Mouse (Mus musculus) forebrain, embryonic 12.5 days (tissue): ENCODE data around the gene Rpl13a. TPM values are rescaled to one million over a fixed set of nuclear protein-coding genes. Genes with fewer than 3 reads are reported as not detected.
A peak's percentile ranks its signal among the peaks of the same experiment; 100 is the strongest.

Experiments
- ATAC-seq: fragments of 200-750 bp; cut with Nextera tagmentation; 2 replicates; pipeline ENCODE4 v1.8.0; 2017; ENCODE audit warnings: moderate TSS enrichment; ENCODE audit not compliant: low FRiP score
- H3K27ac ChIP-seq: fragments of 300-500 bp; sonication (generic); 2 replicates; pipeline ENCODE4 v1.5.1; 2016; ENCODE audit warnings: mild to moderate bottlenecking
- H3K27me3 ChIP-seq: fragments of 300-500 bp; sonication (generic); 2 replicates; pipeline ENCODE4 v1.6.1; 2016; ENCODE audit warnings: mild to moderate bottlenecking
- H3K36me3 ChIP-seq: fragments of 300-500 bp; sonication (generic); replicated peaks from 2 replicates; pipeline ENCODE4 v1.6.1; 2016; ENCODE audit warnings: mild to moderate bottlenecking
- H3K4me1 ChIP-seq: fragments of 300-500 bp; sonication (generic); 2 replicates; pipeline ENCODE4 v1.6.1; 2016
- H3K4me2 ChIP-seq: fragments of 300-500 bp; sonication (generic); 2 replicates; pipeline ENCODE4 v1.6.1; 2016; ENCODE audit warnings: mild to moderate bottlenecking, moderate library complexity
- H3K4me3 ChIP-seq: fragments of 300-500 bp; sonication (generic); replicated peaks from 2 replicates; pipeline ENCODE4 v1.5.1; 2016; ENCODE audit warnings: mild to moderate bottlenecking
- H3K9ac ChIP-seq: fragments of 300-500 bp; sonication (generic); 2 replicates; pipeline ENCODE4 v1.6.1; 2016; ENCODE audit warnings: mild to moderate bottlenecking
- H3K9me3 ChIP-seq: fragments of 300-500 bp; sonication (generic); 2 replicates; pipeline ENCODE4 v1.6.1; 2016
- WGBS: fragments of 180-500 bp; shearing (Covaris S2); methylation state at CpG from one replicate; pipeline ENCODE4 v1.1.7; 2016; 5-methylcytosine and 5-hydroxymethylcytosine counted together
- microRNA counts: library from miRNA; unstranded; fragments of <30 nt; microRNA quantifications from one replicate; lab custom pipeline; 2017
- microRNA-seq: library from miRNA; unstranded; fragments of <30 nt; microRNA quantifications from one replicate; pipeline ENCODE4, GENCODE M21; 2017
- polyA plus RNA-seq: library from polyadenylated mRNA; unstranded; fragments of >200 nt; fragmentation: Nextera tagmentation; extraction: Ambion mirVana; gene quantifications from 2 replicates; pipeline ENCODE4 v1.2.1, GENCODE M21; 2016

Gene Rpl13a
- polyA plus RNA-seq, 1 experiment from 2014 or later, result 1,135 TPM

GRCm38 (mm10) chr7:45077322-45077721, 51.2 kb downstream of the Rpl13a start:
- H3K9ac ChIP-seq, result no peak overlapping the region
- ATAC-seq, result no peak

GRCm38 (mm10) chr7:45076501-45076900, 52.1 kb downstream of the Rpl13a start:
- H3K9ac ChIP-seq, result no peak overlapping the region
- no peaks in the 10 kb centered on the region for H3K9me3 ChIP-seq
- peaks cover 2% of the 10 kb centered on the region for H3K4me1 ChIP-seq
- H3K4me2 ChIP-seq, result no peak overlapping the region
- no peak overlapping the region for H3K4me3 ChIP-seq
- no peak for ATAC-seq
- H3K27ac ChIP-seq, result no peak overlapping the region
- WGBS, result 90% methylated on average over 30 of the region's 30 CpGs
- H3K36me3 ChIP-seq, result peaks cover 37% of the 10 kb centered on the region
- no peaks in the 10 kb centered on the region; the same call in 1 of the 2 replicates for H3K27me3 ChIP-seq

More at GRCm38 (mm10) chr7:45077322-45077721, 51.2 kb downstream of the Rpl13a start:
- no peak overlapping the region for H3K4me2 ChIP-seq
- H3K27me3 ChIP-seq, result no peaks in the 10 kb centered on the region; the same call in 1 of the 2 replicates
- H3K27ac ChIP-seq, result no peak overlapping the region
- no peaks in the 10 kb centered on the region for H3K9me3 ChIP-seq
- peaks cover 2% of the 10 kb centered on the region for H3K4me1 ChIP-seq
- 88% methylated on average over 14 of the region's 14 CpGs for whole genome bisulfite sequencing
- H3K4me3 ChIP-seq, result no peak overlapping the region
- peaks cover 37% of the 10 kb centered on the region for H3K36me3 ChIP-seq

MicroRNA genes within 50 kb of the gene (microRNA counts, 519-probe panel; counts per million panel counts)
- microRNA mmu-miR-150 (lab: Ali Mortazavi, UCI), result 3,146 counts per million, percentile 27 among the panel's probes with 10 or more counts

Small RNA genes within 50 kb of the gene (microRNA-seq; reads per million reads assigned to microRNA genes)
- gene Mir150 (17.5 reads per million, percentile 32 among the genes with 10 or more reads in this experiment), gene Mir5121 (20.1 reads per million, percentile 34 among the genes with 10 or more reads in this experiment), gene Mir7055 (not detected)

Other genes with a start within 250 kb of the Rpl13a start
- gene Med25, start 236.0 kb downstream of the Rpl13a start, polyA plus RNA-seq, result 172 and 178 TPM in 2 replicates
- gene Fuz, start 232.7 kb downstream of the Rpl13a start, polyA plus RNA-seq, result 27.4 and 28.7 TPM in 2 replicates
- 85.8 and 94.4 TPM in 2 replicates for gene Ap2a1, start 199.3 kb downstream of the Rpl13a start, polyA plus RNA-seq
- 0.27 TPM in 1 of 2 replicates, not detected in the other for gene Tsks, start 185.6 kb downstream of the Rpl13a start, polyA plus RNA-seq
- gene Cpt1c, start 153.9 kb downstream of the Rpl13a start, polyA plus RNA-seq, result 35.1 and 38.1 TPM in 2 replicates
- gene Prmt1, start 142.2 kb downstream of the Rpl13a start, polyA plus RNA-seq, result 585 and 631 TPM in 2 replicates
- gene Irf3, start 131.1 kb downstream of the Rpl13a start, polyA plus RNA-seq, result 72.4 and 73.0 TPM in 2 replicates
- 57.8 and 66.4 TPM in 2 replicates for gene Bcl2l12, start 130.0 kb downstream of the Rpl13a start, polyA plus RNA-seq
- gene Scaf1, start 112.4 kb downstream of the Rpl13a start, polyA plus RNA-seq, result 47.4 and 52.0 TPM in 2 replicates
- gene Rras, start 110.8 kb downstream of the Rpl13a start, polyA plus RNA-seq, result 11.4 and 13.8 TPM in 2 replicates
- 13.1 and 13.6 TPM in 2 replicates for gene Prr12, start 75.9 kb downstream of the Rpl13a start, polyA plus RNA-seq
- gene Nosip, start 66.3 kb downstream of the Rpl13a start, polyA plus RNA-seq, result 53.7 and 54.4 TPM in 2 replicates
- 17.1 and 18.2 TPM in 2 replicates for gene Prrg2, start 66.1 kb downstream of the Rpl13a start, polyA plus RNA-seq
- gene Rcn3, start 36.5 kb downstream of the Rpl13a start, polyA plus RNA-seq, result 80.5 and 101 TPM in 2 replicates
- 8.3 and 9.6 TPM in 2 replicates for gene Fcgrt, start 24.9 kb downstream of the Rpl13a start, polyA plus RNA-seq
- 1,226 and 1,285 TPM in 2 replicates for gene Rps11, start 4.3 kb downstream of the Rpl13a start, polyA plus RNA-seq
- 0.27 TPM in 1 of 2 replicates, not detected in the other for gene Gm45713, start 7.5 kb upstream of the Rpl13a start, polyA plus RNA-seq
- 0.21 and 0.72 TPM in 2 replicates for gene Flt3l, start 7.7 kb upstream of the Rpl13a start, polyA plus RNA-seq
- 95.0 and 97.5 TPM in 2 replicates for gene Pih1d1, start 25.5 kb upstream of the Rpl13a start, polyA plus RNA-seq
- 41.9 and 42.9 TPM in 2 replicates for gene Aldh16a1, start 25.8 kb upstream of the Rpl13a start, polyA plus RNA-seq
- gene Slc17a7, start 35.2 kb upstream of the Rpl13a start, polyA plus RNA-seq, result 6.3 and 7.9 TPM in 2 replicates
- 0.52 and 1.4 TPM in 2 replicates for gene Gfy, start 50.8 kb upstream of the Rpl13a start, polyA plus RNA-seq
- 0.45 and 1.5 TPM in 2 replicates for gene Pth2, start 52.2 kb upstream of the Rpl13a start, polyA plus RNA-seq
- 1.2 TPM in 2 replicates for gene Ccdc155, start 76.1 kb upstream of the Rpl13a start, polyA plus RNA-seq
- 0.72 and 0.78 TPM in 2 replicates for gene Dkkl1, start 83.4 kb upstream of the Rpl13a start, polyA plus RNA-seq
- 245 and 256 TPM in 2 replicates for gene Tead2, start 87.0 kb upstream of the Rpl13a start, polyA plus RNA-seq
- gene Cd37, start 110.4 kb upstream of the Rpl13a start, polyA plus RNA-seq, result 1.2 and 1.3 TPM in 2 replicates
- gene Slc6a16, start 112.3 kb upstream of the Rpl13a start, polyA plus RNA-seq, result 0.09 and 0.20 TPM in 2 replicates
- gene Slc6a21, start 148.8 kb upstream of the Rpl13a start, polyA plus RNA-seq, result not detected in 2 replicates
- gene Trpm4, start 205.0 kb upstream of the Rpl13a start, polyA plus RNA-seq, result 4.6 and 6.6 TPM in 2 replicates
- gene Hrc, start 206.5 kb upstream of the Rpl13a start, polyA plus RNA-seq, result 0.13 and 0.20 TPM in 2 replicates
- gene Ppfia3, start 238.3 kb upstream of the Rpl13a start, polyA plus RNA-seq, result 12.6 and 14.9 TPM in 2 replicates
- 3.1 TPM in 2 replicates for gene Lin7b, start 241.8 kb upstream of the Rpl13a start, polyA plus RNA-seq